Mouse (Mus musculus) adrenal gland, postnatal 25 days (tissue): ENCODE measurements at regions not wholly inside any gene's neighbourhood (a gene's known extent, or its start where the extent isn't known, plus 50 kb on each side); places are given as distances from the start of the nearest gene placed in this dataset.

Experiments
- DNase-seq: peaks from one replicate; pipeline ENCODE4 v3.0.0; 2021; ENCODE audit warnings: mixed read lengths

- no peak for DNase-seq
Measured at GRCm38 (mm10) chr9:69705942-69706341, 54.8 kb downstream of the Foxb1 start.

- peak; percentile 30 for DNase-seq
Measured at GRCm38 (mm10) chr9:69705071-69705470, 55.7 kb downstream of the Foxb1 start.

DNA sequence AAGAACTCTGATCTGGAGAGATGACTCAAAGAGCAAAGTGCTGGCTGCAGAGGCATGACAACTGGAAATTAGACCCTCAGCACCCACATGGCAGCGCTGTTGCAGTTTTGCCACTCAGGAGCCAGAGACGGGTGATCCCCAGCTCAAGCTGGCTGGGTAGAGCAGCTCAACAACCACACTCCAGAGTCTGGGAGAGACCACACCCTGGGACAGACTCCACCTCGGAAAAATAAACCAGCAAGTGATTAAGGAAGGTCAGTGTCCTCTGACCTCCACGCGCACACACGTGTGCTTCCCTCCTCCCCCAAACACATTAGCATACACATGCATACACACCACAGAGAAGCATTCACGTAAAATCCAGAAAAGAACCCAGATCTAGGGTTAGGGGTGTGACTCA, 57.0 kb downstream of the Foxb1 start:
- no peak for DNase-seq

GRCm38 (mm10) chr9:69702156-69702928, 58.4 kb downstream of the Foxb1 start:
- no peak for DNase-seq

GRCm38 (mm10) chr9:69700696-69701095, 60.0 kb downstream of the Foxb1 start:
- DNase-seq, result no peak

DNA sequence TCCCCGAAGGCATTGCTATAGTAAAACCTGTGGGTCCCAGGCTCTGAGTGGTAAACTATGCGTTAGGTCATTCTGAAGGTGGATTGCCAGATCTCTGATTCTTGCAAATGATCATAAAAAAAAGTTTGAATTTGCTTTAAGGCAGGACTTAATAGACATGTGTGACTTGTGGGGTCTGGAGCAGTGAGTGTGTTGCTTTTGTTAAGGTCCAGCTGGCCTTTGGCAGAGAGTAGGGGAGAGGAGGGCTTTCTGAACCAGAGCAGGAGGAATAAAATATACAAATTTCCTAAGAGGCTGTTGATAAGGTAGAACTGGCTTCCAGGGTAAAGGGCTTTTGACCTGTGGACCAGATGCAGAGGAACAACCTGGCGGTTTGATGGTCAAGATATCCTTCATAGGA, 69.0 kb downstream of the Foxb1 start:
- no peak for DNase-seq

- no peak for DNase-seq
Measured at GRCm38 (mm10) chr9:69687349-69688123, 73.2 kb downstream of the Foxb1 start.

- DNase-seq, result no peak
Measured at GRCm38 (mm10) chr9:69686766-69687165, 74.0 kb downstream of the Foxb1 start.

- DNase-seq, result no peak
Measured at GRCm38 (mm10) chr9:69685630-69686029, 75.1 kb downstream of the Foxb1 start.

DNA sequence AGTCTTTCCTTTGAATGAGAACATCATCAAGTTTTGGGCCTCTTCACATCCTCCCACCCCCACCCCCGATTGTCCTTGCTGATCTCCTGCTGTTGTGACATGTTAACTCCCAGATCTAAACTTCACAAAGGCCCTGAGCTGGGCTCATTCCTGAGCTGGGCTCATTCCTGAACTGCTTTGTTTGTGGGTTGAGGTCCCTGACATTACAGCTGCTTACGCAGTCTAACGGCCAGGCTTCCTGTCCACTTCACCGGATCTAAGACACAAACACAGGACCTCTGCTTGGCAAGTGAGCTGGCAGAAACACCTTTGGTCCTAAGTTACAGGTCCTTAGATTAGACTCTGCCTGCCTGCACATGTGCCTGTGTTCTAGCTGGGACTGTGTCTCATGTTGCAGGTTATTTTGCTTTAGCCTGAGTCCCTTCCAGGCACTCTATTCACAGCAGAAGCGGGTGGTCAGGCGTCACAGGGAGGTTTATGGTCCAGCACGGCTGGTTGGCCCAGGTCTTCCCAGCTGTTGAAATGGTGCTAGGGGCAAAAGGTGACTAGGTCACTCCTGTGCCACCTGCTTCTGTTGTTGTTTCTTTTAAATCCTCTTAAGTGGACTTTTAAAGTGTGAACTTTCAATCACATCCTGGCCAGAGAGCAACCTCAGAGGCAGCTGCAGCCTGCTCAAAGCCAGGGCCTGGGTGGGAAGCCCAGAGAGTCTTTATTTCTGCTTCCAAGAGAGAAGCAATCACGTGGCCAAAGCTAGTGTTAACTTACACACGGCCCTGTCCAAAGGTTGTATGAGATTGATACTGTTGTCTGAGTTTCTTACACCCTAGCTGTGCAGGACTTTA, 79.1 kb downstream of the Foxb1 start:
- DNase-seq, result no peak

GRCm38 (mm10) chr9:69678634-69679033, 82.1 kb downstream of the Foxb1 start:
- DNase-seq, result no peak

- DNase-seq, result no peak
Measured at GRCm38 (mm10) chr9:69673463-69674105, 87.2 kb downstream of the Foxb1 start.

GRCm38 (mm10) chr9:69672657-69673462, 87.9 kb downstream of the Foxb1 start:
- no peak for DNase-seq

- DNase-seq, result no peak
Measured at GRCm38 (mm10) chr9:69671199-69671598, 89.5 kb downstream of the Foxb1 start.

DNA sequence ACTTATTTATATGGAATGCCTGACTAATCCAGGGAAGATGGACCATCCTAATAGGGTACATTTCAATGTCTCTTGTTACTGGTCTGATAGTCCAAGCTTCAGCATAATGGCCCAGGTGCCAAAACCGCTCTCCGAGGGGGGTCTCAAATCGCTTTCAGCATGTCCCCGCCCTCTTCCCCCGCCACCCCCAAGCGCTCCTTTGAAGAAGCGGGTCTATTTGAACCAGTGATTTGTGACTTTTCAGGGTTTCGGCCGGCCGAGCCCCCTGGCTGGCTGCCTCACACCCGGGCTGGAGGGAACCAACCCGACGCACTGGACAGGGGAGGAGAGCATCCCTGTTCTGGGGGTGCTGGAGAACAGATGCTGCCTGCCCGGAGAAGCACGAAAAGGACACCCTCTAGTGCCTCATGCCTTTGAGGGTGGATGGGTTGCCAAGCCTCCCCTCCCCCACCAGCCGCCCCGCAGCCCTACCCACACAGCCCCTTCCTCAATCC, 90.1 kb downstream of the Foxb1 start:
- no peak for DNase-seq

DNA sequence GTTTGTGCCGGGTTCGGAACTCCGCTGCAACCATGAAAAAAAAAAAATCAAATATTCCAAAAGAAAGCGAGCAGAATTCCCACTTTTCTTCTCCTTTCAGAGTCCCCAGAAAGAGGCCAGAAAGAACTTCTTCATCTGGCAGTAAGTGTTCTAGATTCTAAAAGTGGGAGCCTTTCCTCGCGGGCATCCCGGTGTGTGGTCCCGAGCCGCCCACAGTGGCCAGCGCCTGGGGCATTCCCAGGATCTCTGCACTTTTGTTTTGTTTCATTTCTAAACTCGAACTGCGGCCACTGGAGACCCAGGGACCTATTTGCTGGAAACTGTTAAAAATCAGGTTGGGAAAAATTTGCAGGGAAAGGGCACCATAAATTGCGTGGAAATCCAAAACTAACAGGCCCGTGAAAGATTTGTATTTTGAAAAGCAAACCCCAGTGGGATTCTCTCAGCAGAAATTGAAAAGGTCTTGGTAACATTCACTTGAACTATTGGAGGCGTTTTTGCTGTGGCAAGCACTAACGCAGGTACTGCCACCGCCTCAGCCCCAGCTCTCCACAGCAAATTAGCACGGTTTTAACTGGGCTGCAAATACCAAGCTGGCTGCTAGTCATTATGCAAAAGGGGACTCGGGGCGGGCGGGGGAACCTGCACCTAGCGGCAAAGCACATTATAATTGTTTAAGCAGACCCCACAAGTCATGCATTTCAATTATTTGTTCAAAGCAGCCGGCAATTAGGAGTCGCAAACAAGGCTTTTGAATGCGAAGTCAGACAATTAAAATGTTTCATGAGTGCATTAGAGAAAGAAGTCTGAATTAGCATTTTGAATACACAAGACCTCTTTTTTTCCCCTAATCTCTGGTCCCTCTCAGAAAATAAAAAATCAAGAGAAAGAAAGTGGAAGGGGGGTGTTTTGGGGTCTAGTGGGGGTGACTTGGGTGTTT, 90.9 kb downstream of the Foxb1 start:
- no peak for DNase-seq

- DNase-seq, result no peak
Measured at GRCm38 (mm10) chr9:69668475-69669090, 92.2 kb downstream of the Foxb1 start.

- DNase-seq, result peak; percentile 13
Measured at GRCm38 (mm10) chr9:69667064-69667533, 93.6 kb downstream of the Foxb1 start.

DNA sequence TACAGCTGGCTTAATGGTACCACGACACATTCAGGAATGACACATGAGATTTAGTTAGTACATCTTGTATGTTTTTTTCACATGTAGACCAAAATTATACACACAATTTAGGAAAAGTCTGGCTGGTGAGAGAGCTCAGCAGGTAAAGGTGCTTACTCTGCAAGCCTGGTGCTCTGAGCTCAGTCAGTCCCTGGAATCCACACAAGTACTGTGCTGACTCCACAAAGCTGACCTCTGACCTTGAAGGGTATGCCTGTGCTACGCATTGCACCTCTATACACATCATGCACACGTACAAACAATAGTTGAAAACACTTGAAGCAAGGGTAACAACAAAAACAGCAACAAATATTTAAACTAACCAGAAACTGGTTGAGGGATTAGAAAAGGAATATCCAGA, 96.5 kb downstream of the Foxb1 start:
- DNase-seq, result no peak
